Mouse (Mus musculus): ENCODE data around the gene Tomm7.
A peak's percentile ranks its signal among the peaks of the same experiment; 100 is the strongest.
"Not testable (repeated sequence)": the region's sequence is repeated elsewhere in the genome, so short reads cannot be mapped to it uniquely, and the experiment has no call there.

Gene Tomm7

GRCm38 (mm10) chr5:23852916-23853315 is 9.0 kb upstream of the Tomm7 start:
- DNase-seq (ENCODE audit: extremely low read depth, insufficient read length, low spot score): not testable (repeated sequence)

- peak; percentile 36 for DNase-seq (ENCODE audit: extremely low read depth, insufficient read length, low spot score)
Measured at GRCm38 (mm10) chr5:23851160-23851555, 7.2 kb upstream of the Tomm7 start.

GRCm38 (mm10) chr5:23850345-23851159 is 6.6 kb upstream of the Tomm7 start:
- DNase-seq (ENCODE audit: extremely low read depth, insufficient read length, low spot score): peak; percentile 94

- DNase-seq (ENCODE audit: extremely low read depth, insufficient read length, low spot score): no peak
Measured at GRCm38 (mm10) chr5:23845141-23845540, 1.2 kb upstream of the Tomm7 start.

- no peak for DNase-seq (ENCODE audit: extremely low read depth, insufficient read length, low spot score)
Measured at GRCm38 (mm10) chr5:23844531-23844841, 525 bp upstream of the Tomm7 start.

- DNase-seq (ENCODE audit: extremely low read depth, insufficient read length, low spot score): no peak
Measured at GRCm38 (mm10) chr5:23838158-23838557, 5.8 kb downstream of the Tomm7 start.

GRCm38 (mm10) chr5:23835691-23836090 is 8.3 kb downstream of the Tomm7 start:
- not testable (repeated sequence) for DNase-seq (ENCODE audit: extremely low read depth, insufficient read length, low spot score)

- DNase-seq (ENCODE audit: extremely low read depth, insufficient read length, low spot score): no peak
Measured at GRCm38 (mm10) chr5:23830897-23831752, 12.8 kb downstream of the Tomm7 start.

- DNase-seq (ENCODE audit: extremely low read depth, insufficient read length, low spot score): peak; percentile 38
Measured at GRCm38 (mm10) chr5:23826321-23827004, 17.5 kb downstream of the Tomm7 start.

- no peak for DNase-seq (ENCODE audit: extremely low read depth, insufficient read length, low spot score)
Measured at GRCm38 (mm10) chr5:23824171-23824733, 19.7 kb downstream of the Tomm7 start.

- no peak for DNase-seq (ENCODE audit: extremely low read depth, insufficient read length, low spot score)
Measured at GRCm38 (mm10) chr5:23822306-23822705, 21.7 kb downstream of the Tomm7 start.

- no peak for DNase-seq (ENCODE audit: extremely low read depth, insufficient read length, low spot score)
Measured at GRCm38 (mm10) chr5:23816681-23817080, 27.3 kb downstream of the Tomm7 start.

GRCm38 (mm10) chr5:23814841-23815240 is 29.1 kb downstream of the Tomm7 start:
- no peak for DNase-seq (ENCODE audit: extremely low read depth, insufficient read length, low spot score)

GRCm38 (mm10) chr5:23792726-23793125 is 51.2 kb downstream of the Tomm7 start:
- no peak for DNase-seq (ENCODE audit: extremely low read depth, insufficient read length, low spot score)

- no peak for DNase-seq (ENCODE audit: extremely low read depth, insufficient read length, low spot score)
Measured at GRCm38 (mm10) chr5:23789078-23789612, 54.8 kb downstream of the Tomm7 start.

All from 3134 (cell line).